Mouse (Mus musculus): ENCODE data around the gene Bglap3.
"Not testable (repeated sequence)": the region's sequence is repeated elsewhere in the genome, so short reads cannot be mapped to it uniquely, and the experiment has no call there.

The Bglap3 gene

DNA sequence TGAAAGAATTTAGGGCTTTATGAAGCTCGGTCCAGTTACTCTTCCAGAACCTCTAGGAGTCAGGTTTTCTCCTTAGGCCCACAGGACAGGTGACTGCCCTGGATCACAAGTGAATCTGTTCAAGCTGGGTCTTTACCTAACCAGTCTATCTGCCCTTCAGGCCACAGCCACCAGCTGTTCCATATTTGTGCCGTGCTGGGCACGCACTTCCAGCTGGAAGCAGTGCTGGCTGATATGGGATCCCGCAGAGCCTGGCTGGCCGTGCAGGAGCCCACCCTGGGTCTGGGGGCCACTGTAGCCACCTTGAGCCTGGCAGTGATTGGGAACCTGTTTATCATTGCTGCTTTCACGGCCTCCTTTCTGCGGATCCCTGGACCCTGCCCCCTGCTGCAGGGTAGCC, 4.1 kb upstream of the Bglap3 start:
- DNase-seq (ENCODE audit: low spot score) = not testable (repeated sequence)

DNA sequence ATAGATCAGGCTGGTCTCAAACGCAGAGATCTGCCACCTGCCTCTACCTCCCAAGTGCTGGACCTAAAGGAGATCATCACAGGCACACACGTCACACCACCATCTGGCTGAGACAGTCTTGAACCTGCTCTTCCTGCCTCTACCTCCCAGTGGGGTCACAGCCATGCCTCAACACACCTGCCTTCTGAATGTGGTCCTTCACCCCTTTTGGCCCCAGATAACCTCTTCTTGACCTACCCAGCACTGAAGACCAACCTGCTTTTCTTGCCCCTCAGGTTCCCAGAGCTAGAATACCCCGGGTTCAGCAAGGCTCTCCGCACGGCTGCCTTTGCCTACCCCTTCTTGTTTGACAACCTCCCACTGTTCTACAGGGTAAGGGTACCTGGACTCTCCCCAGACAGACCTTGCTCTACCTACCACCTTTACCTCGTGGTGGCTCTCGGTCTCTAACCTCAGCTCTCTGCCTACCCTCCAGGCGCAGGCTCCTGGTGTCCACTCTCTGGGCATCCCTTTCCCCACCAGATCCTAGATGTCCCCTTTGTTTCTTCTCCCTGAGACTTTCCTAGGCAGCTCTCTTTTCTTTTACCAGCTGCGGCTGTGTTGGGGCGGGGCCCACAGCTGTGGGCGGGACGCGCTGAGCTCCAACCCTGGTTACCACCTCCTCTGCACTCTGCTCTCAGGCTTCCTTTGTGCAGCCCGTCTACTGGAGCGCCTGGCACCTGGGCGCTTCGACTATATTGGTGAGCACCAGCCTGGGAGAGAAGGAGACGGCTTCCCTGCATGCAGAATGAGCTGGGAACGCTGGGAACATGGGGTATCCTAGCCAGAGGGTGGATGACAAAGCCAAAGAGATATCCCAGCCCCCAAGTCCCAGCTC, 3.4 kb upstream of the Bglap3 start:
- DNase-seq (ENCODE audit: low spot score) = peak; percentile 37

DNA sequence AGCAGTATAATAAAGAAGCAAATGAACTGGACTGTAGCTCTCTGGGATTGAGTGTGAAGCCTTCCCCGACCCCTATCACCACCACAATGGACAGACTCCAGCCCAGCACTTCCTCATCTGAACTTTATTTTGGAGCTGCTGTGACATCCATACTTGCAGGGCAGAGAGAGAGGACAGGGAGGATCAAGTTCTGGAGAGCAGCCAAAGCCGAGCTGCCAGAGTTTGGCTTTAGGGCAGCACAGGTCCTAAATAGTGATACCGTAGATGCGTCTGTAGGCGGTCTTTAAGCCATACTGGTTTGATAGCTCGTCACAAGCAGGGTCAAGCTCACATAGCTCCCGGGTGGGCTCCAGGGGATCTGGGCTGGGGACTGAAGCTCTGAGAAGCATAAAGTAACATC, 4.0 kb downstream of the Bglap3 start:
- DNase-seq (ENCODE audit: low spot score) = not testable (repeated sequence)

DNA sequence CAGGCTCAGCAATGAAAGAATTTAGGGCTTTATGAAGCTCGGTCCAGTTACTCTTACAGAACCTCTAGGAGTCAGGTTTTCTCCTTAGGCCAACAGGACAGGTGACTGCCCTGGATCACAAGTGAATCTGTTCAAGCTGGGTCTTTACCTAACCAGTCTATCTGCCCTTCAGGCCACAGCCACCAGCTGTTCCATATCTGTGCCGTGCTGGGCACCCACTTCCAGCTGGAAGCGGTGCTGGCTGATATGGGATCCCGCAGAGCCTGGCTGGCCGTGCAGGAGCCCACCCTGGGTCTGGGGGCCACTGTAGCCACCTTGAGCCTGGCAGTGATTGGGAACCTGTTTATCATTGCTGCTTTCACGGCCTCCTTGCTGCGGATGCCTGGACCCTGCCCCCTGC, 5.0 kb downstream of the Bglap3 start:
- not testable (repeated sequence) for DNase-seq (ENCODE audit: low spot score)

GRCm38 (mm10) chr3:88366830-88367428, 5.6 kb downstream of the Bglap3 start:
- peak; percentile 54 for DNase-seq (ENCODE audit: low spot score)

DNA sequence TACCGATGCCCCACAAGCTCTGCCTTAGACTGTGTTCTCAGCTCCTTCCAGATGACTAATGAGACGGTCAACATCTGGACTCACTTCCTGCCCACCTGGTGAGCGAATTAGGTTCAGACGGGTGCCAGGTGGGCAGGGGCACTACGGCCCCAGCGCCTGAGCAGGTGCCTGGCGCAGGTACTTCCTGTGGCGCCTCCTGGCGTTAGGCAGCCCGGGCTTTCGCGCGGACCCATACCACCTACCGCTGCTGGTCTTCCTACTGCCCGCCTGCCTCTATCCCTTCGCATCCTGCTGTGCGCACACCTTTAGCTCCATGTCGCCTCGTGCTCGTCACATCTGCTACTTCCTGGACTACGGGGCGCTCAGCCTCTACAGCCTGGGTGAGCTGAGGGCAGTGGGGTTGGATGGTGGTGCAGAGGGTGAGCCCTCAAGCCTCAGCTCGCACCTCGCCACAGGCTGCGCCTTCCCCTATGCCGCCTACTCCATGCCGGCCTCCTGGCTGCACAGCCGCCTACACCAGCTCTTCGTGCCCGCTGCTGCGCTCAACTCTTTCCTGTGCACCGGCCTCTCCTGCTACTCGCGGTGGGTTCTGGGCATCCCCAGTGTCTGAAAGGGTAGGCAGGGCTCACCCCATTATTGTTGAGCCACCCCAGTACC, 6.7 kb downstream of the Bglap3 start:
- DNase-seq (ENCODE audit: low spot score) = no peak

GRCm38 (mm10) chr3:88364337-88364736, 8.2 kb downstream of the Bglap3 start, which contains the start of gene Paqr6:
Gene Paqr6 (plus strand): TSS chr3:88364584.
- DNase-seq (ENCODE audit: low spot score) = peak; percentile 85

DNA sequence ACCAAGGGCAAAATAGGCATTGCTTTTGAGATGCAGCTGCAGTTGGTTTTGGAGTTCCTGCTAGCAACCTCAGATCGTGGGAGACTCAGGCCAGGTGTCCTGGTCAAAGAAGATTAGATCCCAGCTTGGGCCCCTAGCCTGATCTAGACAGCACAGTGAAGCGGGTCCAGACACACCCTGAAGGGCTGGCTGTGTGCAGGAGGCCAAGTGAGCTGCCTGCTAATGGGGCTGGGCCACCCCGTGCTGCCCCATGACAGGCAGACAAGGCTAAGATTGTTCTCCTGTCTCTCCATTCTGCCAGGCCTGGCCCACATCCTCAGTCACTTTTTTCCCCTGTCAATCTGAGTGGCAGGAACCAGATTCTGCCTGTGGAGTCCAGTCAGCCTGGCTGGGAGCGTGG, 8.8 kb downstream of the Bglap3 start:
- DNase-seq (ENCODE audit: low spot score) = no peak

DNA sequence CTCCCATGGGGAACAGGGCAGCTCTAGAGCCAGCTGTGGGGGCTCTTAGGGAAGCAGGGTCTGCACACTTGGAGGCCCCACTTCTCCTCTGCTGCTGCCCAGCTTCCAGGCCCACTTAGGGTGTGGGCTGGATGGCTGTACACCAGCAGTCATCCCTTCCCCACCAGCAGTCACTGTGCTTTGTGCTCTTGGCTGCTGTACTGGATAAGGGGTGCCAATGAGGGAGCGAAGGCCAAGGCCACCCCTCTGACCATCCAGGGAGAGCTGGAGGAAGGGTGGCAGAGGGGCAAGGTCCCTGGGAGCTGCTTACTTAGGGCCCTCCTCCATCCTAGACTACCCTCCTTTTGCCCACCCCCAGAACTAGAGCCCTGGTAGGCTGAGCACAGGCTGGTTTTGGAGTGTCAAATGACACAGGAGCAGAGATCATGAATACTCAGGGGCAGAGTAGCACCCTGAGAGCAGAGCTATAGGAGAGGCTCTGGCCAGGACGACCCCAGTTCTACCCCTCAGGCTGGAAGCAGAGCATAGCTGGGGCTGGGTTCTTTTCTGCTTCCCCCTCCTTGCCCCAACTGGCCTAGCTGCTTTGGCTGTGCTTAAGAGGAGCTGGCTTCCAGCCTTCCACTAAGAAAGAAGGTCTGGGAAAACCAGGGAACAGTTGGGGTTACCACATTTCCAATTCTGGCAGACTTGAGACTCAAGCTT, 10.8 kb downstream of the Bglap3 start:
- DNase-seq (ENCODE audit: low spot score) = no peak

- DNase-seq (ENCODE audit: low spot score) = no peak
These were observed 11.4 kb downstream of the Bglap3 start for GRCm38 (mm10) chr3:88361096-88361495.

DNA sequence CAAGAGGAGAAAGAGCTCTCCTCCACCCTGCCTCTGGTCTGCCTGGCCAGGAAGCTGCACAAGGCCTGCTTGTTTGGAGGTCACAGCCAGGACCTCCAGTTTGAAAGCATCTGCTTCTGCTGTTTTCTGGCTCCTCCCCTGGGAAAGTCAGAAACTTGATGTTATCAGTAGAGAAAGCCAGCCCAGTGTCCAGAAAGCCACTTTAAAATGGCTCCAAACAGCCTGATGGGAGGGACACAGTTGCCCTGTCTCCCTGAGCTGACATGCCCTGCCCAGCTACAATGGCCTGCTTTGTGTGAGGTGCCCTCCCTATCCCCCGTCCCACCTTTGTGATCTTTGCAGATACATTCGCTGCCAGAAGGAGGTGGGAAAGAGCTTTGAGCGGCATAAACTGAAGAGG, 12.6 kb downstream of the Bglap3 start:
- DNase-seq (ENCODE audit: low spot score) = no peak

GRCm38 (mm10) chr3:88359584-88359983, 13.0 kb downstream of the Bglap3 start:
- DNase-seq (ENCODE audit: low spot score) = no peak

DNA sequence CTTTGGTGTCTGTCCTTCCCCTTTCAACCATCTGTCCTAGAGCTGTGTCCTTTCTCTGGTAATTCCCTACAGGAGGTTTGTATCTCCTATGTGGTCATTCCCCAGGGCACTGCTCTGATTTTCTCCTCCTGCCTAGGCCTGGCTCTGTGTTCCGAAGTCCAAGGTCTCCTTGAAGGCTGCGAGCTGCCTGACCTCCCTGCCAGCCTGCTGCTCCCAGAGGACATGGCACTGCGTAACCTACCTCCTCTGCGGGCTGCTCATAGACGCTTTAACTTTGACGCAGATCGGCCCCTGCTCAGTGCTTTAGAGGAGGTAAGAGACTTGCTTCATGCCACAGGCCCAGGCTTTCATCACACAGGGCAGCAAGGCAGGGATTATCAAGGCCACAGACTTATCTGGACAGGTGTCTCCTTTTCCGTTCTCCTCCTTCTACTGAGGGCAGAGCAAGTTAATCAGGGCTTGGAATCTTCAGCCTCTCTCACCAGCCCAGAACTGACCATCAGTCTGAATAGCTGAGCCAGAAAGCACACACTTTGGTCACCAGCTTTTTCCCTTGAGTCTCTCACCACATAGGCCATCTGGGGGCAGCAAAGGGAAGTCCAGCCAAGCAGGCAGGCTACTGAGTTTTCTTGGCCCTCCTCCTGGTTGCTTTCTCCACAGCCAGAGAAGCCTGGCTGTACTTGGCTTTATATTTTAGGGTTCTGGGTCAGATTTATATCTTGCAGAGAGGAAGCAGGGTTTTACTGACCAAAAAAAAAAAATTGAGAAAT, 18.0 kb downstream of the Bglap3 start:
- no peak for DNase-seq (ENCODE audit: low spot score)

DNA sequence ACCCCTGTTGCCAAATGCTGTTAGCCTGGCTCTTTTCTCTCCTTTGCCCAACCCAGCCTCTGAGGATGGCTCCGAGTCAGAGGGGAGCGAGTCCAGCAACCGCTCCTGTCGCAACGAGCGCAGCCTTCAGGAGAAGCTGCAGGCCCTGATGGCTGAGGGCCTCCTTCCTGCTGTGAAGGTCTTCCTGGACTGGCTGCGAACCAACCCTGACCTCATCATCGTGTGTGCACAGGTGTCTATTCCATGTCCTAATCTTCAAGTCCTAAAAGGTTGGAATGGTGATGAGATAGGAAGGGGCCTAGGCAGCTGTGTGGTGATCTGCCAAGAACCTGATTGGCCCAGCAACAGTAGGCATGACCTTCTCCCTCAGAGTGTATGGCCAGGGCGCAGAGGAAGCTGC, 19.6 kb downstream of the Bglap3 start:
- no peak for DNase-seq (ENCODE audit: low spot score)

DNA sequence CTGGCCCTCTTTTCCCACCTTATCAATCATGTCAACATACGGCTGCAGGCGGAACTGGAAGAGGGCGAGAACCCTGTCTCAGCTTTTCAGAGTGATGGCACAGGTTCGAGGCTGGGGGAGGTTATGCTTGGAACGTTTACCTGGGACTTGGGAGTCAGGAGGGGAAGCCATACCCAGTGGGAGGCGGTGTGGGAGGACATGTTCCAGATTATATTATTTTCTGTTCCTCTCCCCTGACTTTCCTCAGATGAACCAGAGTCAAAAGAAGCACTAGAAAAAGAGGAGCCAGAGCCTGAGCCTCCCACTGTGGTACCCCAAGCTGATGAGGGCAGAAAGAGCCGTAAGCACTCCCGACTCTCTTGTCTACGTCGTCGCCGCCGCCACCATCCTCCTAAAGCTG, 21.8 kb downstream of the Bglap3 start:
- no peak for DNase-seq (ENCODE audit: low spot score)

DNA sequence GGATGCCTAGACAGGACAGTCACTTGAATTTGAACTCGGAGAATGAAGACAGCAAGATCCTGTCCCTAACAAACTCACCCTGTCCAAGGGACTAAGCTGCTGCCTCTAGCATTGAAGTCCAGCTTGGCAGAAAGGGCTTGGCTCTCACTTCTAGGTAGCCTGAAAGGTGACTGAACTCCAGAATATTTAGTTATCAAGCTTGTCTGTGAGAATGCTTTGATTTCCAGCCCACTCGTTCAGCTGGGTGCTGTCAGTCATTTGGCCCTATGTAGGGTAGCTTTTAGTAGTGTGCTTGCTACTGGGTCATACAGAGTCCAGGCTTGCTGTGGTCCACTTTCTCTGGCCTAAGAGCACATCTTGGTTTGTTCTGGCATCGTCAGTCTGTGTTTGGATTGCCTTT, 33.5 kb downstream of the Bglap3 start:
- no peak for DNase-seq (ENCODE audit: low spot score)

DNA sequence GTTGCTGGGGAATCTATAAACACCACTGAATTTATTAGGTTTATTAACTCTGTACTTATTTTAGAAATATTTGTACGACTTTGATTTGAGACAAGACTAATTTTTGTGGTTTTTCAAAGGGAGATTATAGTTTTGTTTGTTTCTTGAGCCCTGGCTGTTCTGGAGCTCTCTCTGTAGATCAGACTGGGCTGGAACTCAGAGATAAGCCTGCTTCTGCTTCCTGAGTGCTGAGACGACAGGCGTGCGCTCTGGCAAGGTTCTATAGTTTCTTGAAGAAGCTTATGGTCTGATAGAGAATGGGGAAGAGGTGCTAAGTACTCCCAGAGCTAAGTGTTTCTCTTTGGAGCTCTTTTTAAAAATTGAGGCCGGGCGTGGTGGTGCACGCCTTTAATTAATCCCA, 34.2 kb downstream of the Bglap3 start:
- no peak for DNase-seq (ENCODE audit: low spot score)

DNA sequence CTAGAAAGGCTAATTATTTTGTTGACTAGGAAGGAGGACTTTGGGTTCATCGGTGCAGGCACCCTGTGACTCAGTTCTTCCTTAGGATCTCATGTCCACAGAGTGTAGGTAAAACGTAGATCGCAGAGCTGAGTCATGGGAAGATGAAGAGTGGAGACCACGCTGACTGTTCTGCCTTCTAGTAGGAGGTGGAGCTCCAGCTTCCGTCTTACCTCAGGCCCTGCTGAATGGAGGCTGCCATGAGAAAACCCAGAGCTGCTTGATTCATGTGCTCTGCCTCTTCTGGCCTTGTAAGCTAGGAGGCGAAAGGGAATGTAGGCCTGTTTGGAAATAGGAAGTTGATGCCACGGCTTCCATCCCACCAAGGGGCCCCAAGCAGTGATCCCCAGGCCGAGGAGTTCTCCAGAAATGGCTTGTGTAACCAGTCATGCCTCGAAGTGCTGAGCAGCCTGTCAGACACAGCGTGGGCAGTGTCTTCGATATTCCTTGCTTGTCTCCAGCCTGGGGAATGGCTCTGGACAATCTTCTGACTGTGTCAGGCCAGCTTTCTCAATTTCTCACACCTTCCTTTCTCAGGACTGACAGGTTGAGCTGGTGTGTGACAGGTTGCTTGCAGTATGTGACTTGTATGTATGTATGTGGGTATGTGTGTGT, 35.0 kb downstream of the Bglap3 start:
- DNase-seq (ENCODE audit: low spot score) = no peak

- peak; percentile 97 for DNase-seq (ENCODE audit: low spot score)
These were observed 36.2 kb downstream of the Bglap3 start, which contains the start of the genes Tmem79 and Smg5 for GRCm38 (mm10) chr3:88336058-88337013. Gene Tmem79 (minus strand): TSS chr3:88336148. Gene Smg5 (plus strand): TSS chr3:88336260.

Data from urinary bladder, postnatal 14 days (tissue).